Mouse (Mus musculus) E14TG2a.4 (cell line): ENCODE results near the gene Hsd17b3.

Experiments used
- H3K27me3 ChIP-seq: 2 replicates; pipeline ENCODE4 v1.6.1; 2014; ENCODE audit warnings: low read length, control low read depth; ENCODE audit not compliant: insufficient read depth
- H3K36me3 ChIP-seq: 2 replicates; pipeline ENCODE4 v1.6.1; 2014; ENCODE audit warnings: low read length, control low read depth; ENCODE audit not compliant: insufficient read depth
- H3K4me1 ChIP-seq: replicated peaks from 2 replicates; pipeline ENCODE4 v1.6.1; 2014; ENCODE audit warnings: low read depth, low read length, control low read depth
- H3K4me3 ChIP-seq: replicated peaks from 2 replicates; pipeline ENCODE4 v1.5.1; 2014; ENCODE audit warnings: mild to moderate bottlenecking, low read length
- H3K9me3 ChIP-seq: 2 replicates; pipeline ENCODE4 v1.6.1; 2014; ENCODE audit warnings: low read length, control low read depth
- CTCF ChIP-seq: conservative IDR thresholded peaks from 2 replicates; pipeline ENCODE4 v1.5.1; 2014; ENCODE audit warnings: low read length
- NANOG ChIP-seq: IDR thresholded peaks from 2 replicates; pipeline ENCODE4 v1.6.1; 2014; ENCODE audit warnings: borderline replicate concordance, low read length, mixed read lengths
- POU5F1 ChIP-seq: IDR thresholded peaks from 2 replicates; pipeline ENCODE4 v1.6.1; 2014; ENCODE audit warnings: low read length, borderline replicate concordance

Hsd17b3 gene

GRCm38 (mm10) chr13:64022786-64023468, 66.1 kb downstream of the Hsd17b3 start:
- Histone ChIP-seq H3K4me1 (peaks cover 54% of the 10 kb centered on the region), H3K27me3 (peaks cover 3% of the 10 kb centered on the region; the same call in 1 of the 2 replicates), H3K4me3 (0 out of 2 replicates have a peak overlapping the region, but pooled peaks have one; percentile 23), H3K9me3 (no peaks in the 10 kb centered on the region), H3K36me3 (no peaks in the 10 kb centered on the region)
- no peak for TF ChIP-seq CTCF
- TF ChIP-seq NANOG: no peak

GRCm38 (mm10) chr13:64020902-64021311, 68.1 kb downstream of the Hsd17b3 start:
- H3K27me3 ChIP-seq: peaks cover 3% of the 10 kb centered on the region; the same call in 1 of the 2 replicates
- peaks cover 8% of the 10 kb centered on the region; the same call in 1 of the 2 replicates for H3K9me3 ChIP-seq
- H3K36me3 ChIP-seq: no peaks in the 10 kb centered on the region
- H3K4me3 ChIP-seq: peak overlapping the region; percentile 62
- TF ChIP-seq NANOG (no peak), POU5F1 (no peak), CTCF (no peak)
- peaks cover 54% of the 10 kb centered on the region for H3K4me1 ChIP-seq

- Histone ChIP-seq H3K9me3 (peaks cover 8% of the 10 kb centered on the region; the same call in 1 of the 2 replicates), H3K4me1 (peaks cover 39% of the 10 kb centered on the region), H3K4me3 (no peak overlapping the region), H3K36me3 (no peaks in the 10 kb centered on the region), H3K27me3 (peaks cover 5% of the 10 kb centered on the region)
- no peak for TF ChIP-seq POU5F1
- TF ChIP-seq NANOG: no peak
- no peak for TF ChIP-seq CTCF
These were observed 70.4 kb downstream of the Hsd17b3 start for GRCm38 (mm10) chr13:64018586-64019141.

- no peak overlapping the region for H3K4me3 ChIP-seq
- H3K9me3 ChIP-seq: peaks cover 8% of the 10 kb centered on the region; the same call in 1 of the 2 replicates
- H3K36me3 ChIP-seq: no peaks in the 10 kb centered on the region
- H3K27me3 ChIP-seq: peaks cover 5% of the 10 kb centered on the region
- H3K4me1 ChIP-seq: peaks cover 24% of the 10 kb centered on the region
- TF ChIP-seq POU5F1: no peak
- no peak for TF ChIP-seq NANOG
- TF ChIP-seq CTCF: no peak
These were observed 73.0 kb downstream of the Hsd17b3 start for GRCm38 (mm10) chr13:64016048-64016447.

GRCm38 (mm10) chr13:64011157-64011556, 77.9 kb downstream of the Hsd17b3 start:
- Histone ChIP-seq H3K9me3 (peaks cover 2% of the 10 kb centered on the region; the same call in 1 of the 2 replicates), H3K4me1 (peaks cover 15% of the 10 kb centered on the region), H3K4me3 (no peak overlapping the region), H3K27me3 (peaks cover 2% of the 10 kb centered on the region; the same call in 1 of the 2 replicates), H3K36me3 (no peaks in the 10 kb centered on the region)
- TF ChIP-seq NANOG: no peak
- no peak for TF ChIP-seq CTCF
- TF ChIP-seq POU5F1: no peak
